Mouse (Mus musculus) erythroid progenitor cell, adult 5-6 weeks (primary cell): ENCODE measurements around the gene Zbtb16. TPM values are rescaled to one million over a fixed set of nuclear protein-coding genes. Genes with fewer than 3 reads are reported as not detected.

ENCODE experiments used
- ATAC-seq: replicated peaks from 2 replicates; pipeline ENCODE4 v1.8.0; 2016; ENCODE audit warnings: moderate number of reproducible peaks, mild to moderate bottlenecking, moderate TSS enrichment, inconsistent platforms; ENCODE audit not compliant: poor library complexity, low FRiP score, severe bottlenecking
- total RNA-seq, 2 experiments: library from RNA; stranded (forward) in 1 of 2; stranded (reverse) in 1 of 2; fragments of 150-400 nt in 1 of 2; fragments of 186-747, 209-891 nt in 1 of 2; gene quantifications; 2 replicates each; pipeline versions ENCODE4 v1.2.3 to v1.2.4; 2015 to 2017; ENCODE audit warnings: low replicate concordance in 2 of 2

The Zbtb16 gene
- total RNA-seq, 2 experiments from 2014 or later = under 0.01 to 0.76 TPM

DNA sequence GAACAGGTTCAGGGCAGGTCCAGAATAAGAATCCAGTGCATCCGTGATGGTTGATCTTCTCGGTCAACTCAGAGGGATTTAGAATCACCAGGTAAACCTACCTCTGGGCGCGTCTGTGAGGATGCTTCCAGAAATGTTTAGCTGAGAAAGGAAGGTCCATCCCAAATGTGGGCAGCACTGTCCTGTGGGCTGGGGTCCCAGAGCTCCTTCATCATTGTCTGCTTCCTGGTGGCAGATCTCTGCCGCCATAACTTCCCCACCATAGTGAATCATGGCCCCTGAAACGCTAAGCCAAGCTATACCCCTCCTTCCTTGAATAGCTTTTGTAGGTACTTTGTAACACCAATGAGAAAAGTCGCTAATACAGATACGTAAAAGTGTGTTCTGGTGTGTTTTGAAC, 194.4 kb downstream of the Zbtb16 start:
- no peak for ATAC-seq

DNA sequence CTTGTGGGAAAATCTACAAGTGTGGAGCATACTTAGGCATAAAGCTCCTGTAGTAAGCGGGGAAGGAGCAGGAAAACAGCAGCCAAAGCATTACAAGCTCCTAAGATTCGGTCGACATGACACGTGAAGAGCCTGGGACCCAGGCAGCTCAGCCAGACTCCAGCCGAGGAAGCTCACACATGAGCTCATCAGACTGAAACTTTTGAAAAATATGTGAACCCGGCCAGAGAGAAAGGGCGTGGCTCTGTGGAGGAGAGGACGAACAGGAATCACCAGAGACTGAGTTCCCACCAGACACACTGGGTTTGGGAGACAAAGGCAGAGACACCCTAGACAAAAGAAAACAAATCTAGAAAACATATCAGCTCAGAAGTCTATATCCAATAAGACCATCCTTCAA, 195.1 kb downstream of the Zbtb16 start:
- ATAC-seq = no peak

DNA sequence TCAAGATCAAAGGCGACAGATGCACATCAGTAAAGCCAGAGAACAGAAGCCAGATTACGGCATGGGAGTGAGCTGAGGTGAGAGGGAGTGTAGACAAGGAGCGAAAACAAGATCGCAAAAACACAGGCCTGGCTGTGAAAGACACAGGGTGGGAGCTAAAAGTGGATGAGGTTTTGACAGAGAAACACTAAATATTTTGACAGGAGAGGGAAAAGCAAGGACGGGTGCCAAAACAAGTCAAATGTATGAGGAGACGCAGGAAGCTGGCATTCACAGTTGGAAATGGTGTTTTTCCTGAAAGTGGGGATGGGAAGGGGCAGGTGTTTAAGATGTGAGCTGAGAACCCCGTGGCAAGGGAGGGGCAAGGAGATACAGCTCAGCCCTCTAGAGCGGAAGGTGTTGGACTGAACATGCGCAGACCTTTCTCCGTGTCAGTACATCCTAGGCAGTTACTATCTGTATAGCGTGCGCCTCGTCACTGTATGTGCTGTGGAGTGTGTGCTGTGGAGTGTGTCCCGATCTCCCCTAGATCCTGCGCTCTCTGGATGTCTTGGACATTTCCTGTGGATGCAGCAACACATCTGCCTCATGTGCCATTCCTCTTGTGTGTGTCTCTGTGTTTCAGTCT, 197.7 kb downstream of the Zbtb16 start:
- no peak for ATAC-seq

DNA sequence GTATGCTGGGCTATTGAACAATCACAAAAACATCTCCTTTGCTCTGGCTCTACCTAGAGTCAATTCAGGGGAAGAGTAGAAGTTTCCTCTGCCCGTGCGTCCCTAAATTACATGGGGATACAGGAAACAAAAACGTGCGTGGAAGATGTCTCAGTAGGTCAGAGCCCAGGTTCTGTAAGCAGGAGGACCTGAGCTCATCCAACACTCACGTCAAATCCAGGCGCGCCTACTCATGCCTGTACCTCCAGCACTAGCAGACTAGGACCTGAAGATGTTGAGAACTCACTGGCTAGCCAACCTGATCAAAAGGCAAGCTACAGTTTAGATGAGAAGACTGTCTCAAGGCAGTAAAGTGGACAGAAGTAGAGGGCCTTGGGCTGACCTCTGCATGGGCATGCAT, 198.9 kb downstream of the Zbtb16 start:
- ATAC-seq = no peak

DNA sequence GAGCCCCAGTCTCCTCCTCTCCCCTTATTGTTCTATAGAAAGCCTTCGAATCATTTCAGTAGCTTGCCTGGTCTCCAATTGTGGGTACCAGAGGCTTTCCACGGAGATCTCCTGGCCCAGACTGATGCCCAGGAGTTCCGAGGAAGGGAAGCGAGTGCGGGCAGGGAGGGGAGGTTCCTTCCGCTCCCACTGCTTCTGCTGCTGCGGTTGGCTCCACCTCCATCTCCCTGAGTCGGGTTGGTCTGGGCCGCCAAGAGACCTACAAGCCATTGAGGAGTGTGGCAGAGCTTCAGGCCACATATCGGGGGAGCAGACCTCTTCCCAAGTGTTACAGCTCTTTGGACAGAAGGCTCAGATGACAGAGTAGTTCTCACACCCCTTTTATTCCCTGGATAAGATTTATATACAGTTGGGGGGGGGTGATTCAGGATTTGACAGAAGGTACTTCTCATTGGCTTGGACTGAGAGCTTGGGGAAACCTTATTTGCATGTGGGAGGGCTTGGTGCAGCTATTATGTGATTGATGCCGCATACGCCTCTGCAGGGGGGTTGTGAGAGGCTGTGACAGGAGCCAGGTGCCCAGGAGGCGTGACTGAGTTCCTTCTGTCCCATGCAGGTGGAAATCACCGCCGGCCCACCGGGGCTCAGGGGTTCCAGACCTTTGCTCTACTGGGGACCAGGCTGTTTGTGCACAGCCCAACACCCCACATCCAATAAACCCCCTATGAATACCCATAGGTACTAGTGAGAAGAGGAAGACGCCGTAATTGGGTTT, 200.3 kb downstream of the Zbtb16 start:
- ATAC-seq = no peak

DNA sequence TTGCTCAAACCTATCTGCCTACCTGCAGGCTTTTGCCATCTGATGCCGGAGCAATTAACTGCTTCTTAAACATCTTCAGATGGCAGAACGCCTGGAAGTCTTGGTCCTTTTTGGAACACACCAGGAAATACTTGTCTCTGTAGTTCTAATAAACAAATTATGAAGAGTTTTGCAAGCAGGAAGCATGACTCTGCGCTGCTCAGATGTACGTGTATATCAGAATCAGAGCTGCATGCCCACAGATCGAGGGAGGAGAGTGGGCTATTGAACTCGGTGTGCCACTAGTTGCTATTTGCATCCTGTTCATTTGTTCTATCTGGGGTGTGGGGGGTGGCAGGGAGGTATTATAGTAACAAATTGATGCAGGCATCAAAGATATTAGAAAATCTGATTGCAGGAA, 202.9 kb downstream of the Zbtb16 start:
- ATAC-seq = no peak

DNA sequence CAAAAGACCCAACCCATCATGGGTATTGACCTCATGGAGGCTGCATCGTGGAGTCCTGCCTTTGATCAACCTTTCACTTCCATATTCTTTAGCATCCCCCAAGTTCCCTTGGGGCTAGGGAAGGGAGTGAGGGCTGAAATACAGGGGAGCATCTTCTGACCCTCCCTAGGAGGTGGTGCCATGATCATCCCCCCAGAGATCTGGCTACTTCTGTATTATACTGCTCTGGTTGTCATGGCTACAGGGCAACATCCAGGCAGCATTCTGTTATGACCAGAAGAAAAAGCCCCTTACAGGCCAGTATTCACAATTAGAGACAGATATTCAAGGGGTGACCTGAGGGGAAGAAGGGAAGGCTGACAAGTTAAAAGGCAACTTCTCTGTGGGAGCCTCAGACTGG, 216.8 kb downstream of the Zbtb16 start:
- no peak for ATAC-seq

DNA sequence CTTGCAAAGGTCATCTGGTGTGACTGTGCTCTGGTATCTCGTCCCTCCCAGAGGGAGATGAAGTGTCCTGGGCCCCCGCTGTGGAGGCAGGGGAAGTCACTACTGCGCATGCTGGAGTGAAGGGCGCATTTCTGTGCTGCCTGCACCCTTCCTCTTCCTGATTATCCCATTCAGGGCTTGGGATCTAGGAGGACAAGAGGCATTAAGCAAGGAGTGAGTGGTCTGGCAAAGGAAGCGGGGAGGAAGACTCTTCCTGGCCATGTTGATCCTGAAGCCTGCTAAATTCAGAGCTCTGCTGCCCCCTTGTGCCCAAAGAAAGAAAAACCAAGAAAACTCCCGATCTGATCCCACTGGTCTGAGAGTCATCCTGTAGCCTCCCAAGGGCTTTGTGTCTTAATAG, 217.4 kb downstream of the Zbtb16 start:
- peak; percentile 59; the same call in 1 of the 2 replicates for ATAC-seq

DNA sequence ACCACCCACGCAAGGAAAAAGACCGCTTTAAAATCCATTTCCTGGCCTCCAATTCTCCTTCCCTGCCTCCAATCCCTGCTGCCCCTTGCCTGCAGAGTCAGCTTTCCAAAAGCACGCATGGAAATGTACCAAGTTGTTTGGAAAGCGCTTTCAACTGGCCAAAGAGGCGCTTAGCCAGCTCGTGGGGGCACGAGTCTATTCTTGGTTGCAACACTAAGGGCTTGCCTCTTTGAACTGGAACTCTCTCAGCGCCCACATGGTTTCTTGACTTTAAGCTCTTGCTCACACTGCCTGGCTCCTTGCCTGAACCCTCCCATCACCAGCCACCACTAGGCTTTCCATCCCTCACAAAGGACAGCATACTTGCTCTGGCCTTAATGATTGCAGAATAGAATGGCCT, 217.9 kb downstream of the Zbtb16 start:
- ATAC-seq = no peak

DNA sequence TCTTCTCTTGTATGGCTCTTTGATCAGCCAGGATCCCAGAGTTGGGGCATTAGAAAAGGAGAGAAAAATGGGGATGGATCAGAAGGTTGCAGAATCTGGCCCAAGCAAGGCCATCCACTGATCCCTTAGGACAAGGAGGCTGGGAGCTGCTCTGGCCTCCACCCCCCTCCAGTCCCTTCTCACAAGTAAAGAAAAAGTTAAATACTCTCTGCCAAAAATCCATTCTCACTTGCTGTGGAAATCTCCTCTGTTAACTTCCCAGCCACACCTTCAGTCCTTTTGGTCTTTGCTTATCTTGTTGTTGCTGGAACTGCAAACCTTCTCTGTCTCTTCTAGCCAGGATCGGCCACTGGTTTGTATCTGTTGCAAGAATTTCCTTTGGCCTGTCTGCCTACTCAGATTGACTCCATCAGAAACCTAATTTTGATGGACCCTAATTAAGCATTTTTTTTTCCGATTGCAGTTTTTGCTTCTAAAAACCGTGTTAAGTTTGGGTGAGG, 218.5 kb downstream of the Zbtb16 start:
- ATAC-seq = no peak

DNA sequence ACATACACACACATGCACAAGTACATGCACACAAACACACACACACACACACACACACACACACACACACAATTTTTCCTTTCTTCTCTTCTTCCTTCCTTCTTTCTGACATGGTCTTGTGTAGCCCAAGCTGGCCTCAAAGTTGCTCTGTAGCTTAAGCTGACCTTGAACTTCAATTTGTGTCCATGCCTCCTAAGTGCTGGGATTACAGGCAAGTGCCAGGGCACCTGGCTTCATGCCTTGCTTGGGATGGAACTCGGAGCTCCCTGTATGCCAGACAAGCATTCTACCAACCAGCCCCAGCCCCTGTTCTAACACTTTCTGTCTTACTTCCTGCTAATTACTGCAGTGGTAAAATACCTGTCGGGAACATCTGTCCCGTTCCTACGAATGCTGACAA, 222.8 kb downstream of the Zbtb16 start:
- no peak for ATAC-seq

DNA sequence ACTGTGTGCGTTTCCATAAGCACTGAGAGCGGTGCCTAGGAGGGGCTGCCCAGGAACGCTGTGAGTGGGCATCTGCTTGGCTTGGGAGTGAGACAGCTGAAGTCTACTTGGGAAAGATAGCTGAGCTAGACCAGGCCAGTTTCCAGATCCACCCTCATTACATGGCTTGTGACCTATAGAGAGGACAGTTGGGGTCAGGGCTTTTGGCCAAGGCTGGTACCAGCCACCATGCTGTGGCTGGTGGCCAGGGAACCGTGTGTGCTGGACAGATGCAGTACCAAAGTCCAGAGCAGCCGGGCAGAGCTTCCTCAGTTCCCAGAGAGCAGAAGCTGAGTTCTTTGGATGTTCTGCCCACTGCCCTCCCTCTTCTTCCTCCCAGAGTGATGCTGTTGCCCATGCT, 223.5 kb downstream of the Zbtb16 start:
- no peak for ATAC-seq

DNA sequence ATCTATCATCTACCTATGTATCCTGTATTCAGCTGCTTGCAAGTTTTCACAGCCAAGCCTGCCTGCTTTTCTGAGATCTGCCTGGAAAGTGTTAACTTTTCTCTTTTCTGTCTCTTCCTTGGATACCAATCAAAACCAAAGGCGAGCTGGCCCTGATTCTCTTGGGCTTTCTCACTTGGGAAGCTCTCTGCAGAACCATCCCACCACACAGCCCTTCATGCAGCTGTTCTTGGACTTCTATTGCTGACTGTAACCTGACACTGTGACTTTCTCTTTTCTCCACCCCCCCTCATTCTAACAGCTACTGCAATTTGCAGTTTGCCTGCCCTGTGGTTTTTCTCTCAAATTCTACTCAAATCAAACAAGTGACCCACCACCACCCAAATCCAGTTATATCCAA, 225.0 kb downstream of the Zbtb16 start:
- ATAC-seq = no peak

DNA sequence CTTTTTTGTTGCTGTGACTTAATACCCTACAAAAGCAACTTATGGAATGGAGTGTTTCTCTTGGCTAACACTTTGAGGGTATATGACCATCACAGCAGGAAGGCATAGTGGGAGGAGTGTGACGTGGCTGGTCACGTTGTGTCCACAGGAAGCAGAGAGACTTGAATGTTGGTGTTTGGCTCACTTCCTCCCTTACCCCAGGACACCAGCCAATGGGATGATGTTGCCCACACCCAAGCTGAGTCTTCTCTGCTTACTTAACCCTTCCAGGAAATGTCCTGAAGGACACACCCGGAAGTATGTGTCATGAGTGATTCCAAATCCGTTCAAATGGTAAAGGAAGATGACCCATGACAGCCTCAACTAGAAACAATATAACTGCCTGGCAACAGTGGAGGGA, 226.3 kb downstream of the Zbtb16 start:
- ATAC-seq = no peak

DNA sequence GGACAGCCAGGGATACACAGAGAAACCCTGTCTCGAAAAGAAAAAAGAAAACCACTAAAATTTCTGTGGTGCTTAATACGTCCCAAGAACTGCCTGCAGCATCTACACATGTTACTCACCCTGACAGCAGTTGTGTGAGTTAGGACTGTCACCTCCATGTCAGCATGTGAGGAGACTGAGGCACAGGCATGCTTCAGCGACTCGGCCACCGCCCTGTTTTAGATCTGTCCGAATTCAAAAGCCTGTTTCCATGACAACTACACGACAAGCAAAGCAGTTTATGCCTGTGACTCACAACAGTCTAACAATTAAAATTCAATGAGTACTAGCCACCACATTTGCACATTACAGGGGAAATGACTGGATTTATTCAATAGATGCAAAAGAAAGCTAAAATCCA, 228.6 kb downstream of the Zbtb16 start:
- no peak for ATAC-seq

DNA sequence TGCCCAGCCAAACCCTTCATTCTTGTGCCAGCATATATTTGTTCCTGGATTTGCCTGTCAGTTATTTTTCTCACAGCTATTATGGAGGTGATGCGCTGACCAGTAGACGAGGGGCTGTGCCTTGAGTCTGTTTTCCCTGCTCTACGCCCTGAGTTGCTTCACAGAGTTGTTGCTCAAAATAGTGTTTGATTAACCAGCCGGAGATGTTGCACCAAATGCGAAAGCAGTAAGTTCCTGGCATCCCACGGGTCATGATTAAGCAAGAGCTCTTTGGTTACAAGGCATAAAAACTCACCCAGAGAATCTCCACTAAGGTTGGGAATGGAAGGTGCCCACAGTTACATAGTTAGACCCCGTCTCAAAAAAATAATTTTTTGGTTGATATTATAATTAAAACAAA, 229.9 kb downstream of the Zbtb16 start:
- no peak for ATAC-seq

DNA sequence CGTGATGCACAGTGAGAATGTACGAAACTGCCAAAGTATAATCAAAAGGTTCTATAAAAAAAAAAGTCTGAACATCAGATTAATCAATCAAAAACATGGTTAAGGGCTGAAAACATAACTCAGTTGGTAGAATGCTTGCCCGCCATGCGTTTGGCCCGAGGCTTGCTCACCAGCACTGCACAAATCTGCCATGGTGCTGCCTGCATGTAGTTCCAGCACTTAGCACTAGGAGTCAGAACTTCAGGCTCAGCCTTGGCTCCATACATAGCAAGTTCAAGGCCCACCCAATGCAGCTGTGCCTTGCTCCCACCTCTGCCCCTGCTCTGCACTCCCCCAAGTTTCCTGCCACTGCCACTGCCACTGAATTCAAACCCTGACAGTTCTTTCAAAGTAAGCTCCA, 230.3 kb downstream of the Zbtb16 start:
- ATAC-seq = no peak

DNA sequence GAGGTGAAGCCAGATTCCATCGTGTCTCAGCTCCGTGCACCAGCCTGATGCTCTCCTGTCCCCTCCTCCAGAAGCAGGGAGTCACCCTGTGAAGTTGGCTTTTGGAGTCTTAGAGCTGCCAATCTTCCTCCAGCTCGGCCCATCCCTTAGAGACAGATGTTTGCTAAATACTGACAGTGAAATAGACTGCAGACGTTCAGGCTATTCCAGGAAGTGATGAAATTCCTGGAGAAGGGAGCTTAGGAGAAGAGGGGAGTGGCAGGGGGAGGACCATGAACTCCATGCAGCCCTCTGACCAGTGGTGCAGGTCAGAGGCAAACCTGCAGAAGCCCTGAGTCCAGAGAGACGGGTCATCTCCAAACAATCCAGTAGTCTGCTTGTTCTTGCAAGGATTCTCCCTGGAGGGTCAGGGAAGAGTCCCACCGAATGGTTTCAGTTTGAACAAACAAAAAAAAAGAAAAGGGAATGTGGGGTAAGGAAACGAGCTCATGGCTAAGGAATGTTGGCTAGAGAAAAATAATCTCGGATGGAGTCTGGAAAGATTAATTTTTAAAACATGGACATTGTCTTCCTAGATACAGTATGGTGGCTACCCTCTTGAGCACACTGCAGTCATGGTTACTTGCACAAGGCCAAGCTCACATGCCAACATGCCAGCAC, 231.0 kb downstream of the Zbtb16 start, which contains the start of gene Nnmt:
Gene Nnmt (minus strand): TSS at position 215 of the 660 bp plus-strand sequence.
- no peak for ATAC-seq
